Mouse (Mus musculus) thymus, postnatal 0 days (tissue): Measurements from ENCODE around the gene Gm9887. TPM values are rescaled to one million over a fixed set of nuclear protein-coding genes. Genes with fewer than 3 reads are reported as not detected.
A peak's percentile ranks its signal among the peaks of the same experiment; 100 is the strongest.

Source experiments
- DNase-seq: peaks from one replicate; pipeline ENCODE4 v3.0.0-alpha.2; 2015; ENCODE audit warnings: low spot score
- polyA plus RNA-seq: library from polyadenylated mRNA; unstranded; fragments of >200 nt; fragmentation: Nextera tagmentation; extraction: Ambion mirVana; gene quantifications from 2 replicates; pipeline ENCODE4 v1.2.1, GENCODE M21; 2015

The Gm9887 gene
- polyA plus RNA-seq, result 2.4 and 2.9 TPM in 2 replicates

DNA sequence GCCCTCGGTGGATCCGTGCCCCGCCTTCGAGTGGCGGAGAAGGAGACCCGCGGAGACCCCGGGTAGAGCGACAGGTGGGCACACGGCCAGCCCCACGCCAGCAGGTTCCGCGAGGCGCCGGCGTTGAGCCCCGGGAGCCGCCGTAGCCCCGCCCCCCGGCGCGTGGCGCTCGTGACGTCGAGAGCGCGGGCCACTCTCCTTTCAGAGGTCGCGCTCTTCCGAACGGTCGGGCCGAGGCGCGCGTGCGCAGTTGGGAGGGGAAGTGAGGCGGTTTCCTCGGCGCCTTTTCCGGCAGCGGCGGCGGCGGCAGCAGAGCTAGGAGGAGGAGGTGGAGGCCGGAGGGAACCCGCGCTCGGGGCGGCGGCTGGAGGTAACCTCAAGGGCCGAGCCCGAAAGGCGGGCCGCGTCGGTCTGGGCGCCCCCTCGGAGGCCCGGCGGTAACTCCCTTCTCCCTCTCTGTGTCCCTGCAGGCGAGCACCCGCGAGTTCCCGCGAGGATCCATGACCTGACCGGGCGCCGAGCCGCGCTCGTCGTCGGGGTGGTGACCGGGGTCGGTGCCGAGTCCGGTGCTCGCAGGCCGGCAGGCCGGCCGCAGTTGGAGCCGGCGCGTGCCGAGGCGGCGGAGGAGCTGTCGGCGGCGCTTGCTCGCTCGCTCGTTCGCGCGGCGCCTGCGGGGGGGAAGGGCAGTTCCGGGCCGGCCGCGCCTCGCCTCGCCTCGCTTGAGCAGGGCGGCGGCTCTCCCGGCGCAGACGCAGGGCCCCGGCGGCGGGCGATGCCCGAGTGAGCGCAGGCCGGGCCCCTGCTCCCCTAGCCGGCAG, at the start of gene Gm9887, which contains the start of gene Arf6:
Gm9887 (minus strand) TSS at position 605 of the 818 bp plus-strand sequence.
Arf6 (plus strand) TSS at position 297 of the 818 bp plus-strand sequence.
- peak; percentile 98 for DNase-seq

DNA sequence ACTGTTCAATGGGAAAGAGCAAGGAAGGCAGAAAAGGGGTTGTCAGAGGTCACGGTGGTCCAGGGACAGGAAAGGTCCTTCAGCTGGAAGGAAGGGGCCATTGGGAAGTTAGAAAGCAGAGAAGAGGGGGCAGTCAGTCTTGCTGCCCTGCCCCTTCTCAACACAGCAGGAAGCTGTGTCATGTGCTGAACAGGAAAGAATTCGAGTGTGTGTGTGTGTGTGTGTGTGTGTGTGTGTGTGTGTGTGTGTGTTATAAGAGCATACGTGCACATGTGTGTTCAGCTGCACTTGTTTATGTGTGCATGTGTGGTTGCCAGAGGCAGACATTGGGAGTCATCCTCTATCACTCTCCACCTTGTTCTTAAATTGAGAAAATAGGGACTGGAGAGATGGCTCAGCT, 48.5 kb upstream of the Gm9887 start:
- DNase-seq, result no peak

DNA sequence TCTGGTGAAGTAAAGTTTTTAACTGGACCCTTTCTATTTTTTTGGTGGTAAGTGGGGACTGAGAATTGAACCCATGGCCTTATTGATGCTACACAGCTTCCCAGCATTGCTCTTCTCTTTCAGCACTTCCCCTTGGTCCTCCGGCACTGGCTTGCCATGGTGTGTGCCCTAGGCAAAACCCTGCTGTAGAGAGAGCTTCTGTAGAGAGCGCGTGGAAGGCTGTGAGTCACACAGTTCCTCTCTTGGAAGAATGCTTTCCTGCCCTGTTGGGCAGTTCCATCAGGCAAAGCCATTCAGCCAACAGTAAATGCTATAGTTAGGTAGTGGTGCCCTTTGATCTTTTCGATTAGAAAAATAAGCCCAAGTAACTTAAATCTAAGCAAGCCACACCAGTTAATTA, 47.3 kb upstream of the Gm9887 start:
- DNase-seq, result no peak

DNA sequence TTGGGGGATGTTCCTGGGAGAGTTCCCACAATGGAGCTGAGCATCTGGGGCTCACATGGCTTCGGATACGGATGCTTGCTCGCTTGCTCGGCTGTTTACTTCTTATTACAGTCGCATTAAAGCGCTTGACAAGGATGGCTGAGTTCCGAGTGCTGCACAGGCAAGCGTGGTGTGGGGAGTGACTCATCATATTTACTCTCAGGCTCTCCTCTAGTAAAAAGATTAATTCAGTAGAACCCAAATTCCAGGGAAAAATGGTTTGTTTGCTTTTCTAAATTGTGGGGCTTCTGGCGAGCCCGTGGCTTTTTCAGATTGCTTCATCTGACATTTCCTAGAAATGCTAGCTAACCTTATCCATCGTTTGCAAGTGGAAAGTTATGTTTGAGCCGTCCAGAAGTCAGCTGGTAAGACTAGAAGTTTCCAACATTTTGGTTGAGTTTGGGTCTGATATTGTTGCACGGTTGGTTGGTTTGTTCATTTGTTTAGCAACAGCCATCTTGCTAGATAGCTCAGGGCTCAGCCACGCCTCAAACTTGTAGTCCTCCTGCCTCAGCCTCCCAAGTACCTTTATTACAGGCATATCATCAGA, 46.9 kb upstream of the Gm9887 start:
- no peak for DNase-seq

DNA sequence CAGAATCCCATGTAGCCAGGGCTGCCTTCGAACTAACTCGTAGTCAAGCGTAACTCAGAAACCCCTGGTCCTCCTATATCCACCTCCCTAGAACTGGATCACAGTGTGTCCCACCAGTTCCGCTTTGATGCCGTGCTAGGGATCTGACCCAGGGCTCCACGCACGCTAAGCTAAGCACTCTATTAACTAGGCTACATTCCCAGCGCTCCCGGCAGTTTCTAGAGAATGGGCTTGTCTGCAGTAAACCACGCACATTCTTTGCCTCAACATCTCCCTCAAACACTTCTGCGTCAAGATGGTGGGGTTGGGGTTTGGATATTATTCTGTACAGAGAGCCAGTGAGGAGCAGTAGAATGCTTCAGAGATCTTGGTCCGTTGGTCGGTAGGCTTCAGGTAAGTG, 46.3 kb upstream of the Gm9887 start:
- DNase-seq, result no peak

DNA sequence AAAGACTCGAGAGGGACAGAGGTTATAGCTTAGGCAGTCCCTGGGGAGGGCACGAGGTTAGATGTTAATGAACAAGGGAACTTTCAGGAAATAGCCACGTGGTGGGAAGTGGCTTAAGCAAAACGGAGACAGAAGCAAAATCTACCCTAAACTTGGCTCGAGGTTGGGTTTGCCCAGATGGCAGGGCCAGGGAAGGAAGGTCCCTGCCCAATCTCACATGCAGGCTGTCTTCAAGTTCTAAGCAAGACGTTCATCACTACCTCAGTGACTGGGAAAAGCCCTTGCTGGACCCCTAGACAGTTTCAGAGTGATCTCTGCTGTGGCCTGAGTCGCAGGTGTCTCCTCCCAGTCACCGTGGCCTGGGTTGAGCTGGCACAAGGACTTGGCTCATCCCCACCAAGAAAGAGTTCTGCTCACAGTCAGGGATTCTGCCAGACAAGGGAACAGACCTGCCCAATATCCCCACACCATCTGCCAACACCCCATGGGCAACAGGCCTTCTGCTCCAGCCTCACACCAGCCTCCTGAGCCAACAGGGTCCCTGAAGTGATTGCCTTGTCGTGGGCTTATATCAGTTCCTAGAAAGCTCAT, 45.5 kb upstream of the Gm9887 start:
- no peak for DNase-seq

DNA sequence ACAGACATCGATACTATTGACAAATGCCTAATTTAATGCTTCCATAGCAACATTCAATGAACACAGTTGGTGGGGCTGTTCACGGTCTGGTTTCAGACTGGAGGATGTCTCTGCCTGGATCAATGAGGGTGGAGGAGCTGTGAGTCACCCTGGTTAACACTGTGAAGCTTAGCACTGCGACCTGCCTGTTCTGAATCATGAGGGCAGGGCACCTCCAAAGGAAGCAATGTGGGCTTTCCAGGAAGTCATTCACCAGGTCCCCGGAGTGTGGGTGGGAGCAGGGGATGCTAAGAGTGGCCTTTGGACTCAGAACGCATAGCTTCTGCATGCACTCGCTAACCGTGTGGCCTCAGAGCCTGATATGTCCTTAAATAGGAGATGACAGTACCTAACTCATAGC, 44.5 kb upstream of the Gm9887 start:
- no peak for DNase-seq

DNA sequence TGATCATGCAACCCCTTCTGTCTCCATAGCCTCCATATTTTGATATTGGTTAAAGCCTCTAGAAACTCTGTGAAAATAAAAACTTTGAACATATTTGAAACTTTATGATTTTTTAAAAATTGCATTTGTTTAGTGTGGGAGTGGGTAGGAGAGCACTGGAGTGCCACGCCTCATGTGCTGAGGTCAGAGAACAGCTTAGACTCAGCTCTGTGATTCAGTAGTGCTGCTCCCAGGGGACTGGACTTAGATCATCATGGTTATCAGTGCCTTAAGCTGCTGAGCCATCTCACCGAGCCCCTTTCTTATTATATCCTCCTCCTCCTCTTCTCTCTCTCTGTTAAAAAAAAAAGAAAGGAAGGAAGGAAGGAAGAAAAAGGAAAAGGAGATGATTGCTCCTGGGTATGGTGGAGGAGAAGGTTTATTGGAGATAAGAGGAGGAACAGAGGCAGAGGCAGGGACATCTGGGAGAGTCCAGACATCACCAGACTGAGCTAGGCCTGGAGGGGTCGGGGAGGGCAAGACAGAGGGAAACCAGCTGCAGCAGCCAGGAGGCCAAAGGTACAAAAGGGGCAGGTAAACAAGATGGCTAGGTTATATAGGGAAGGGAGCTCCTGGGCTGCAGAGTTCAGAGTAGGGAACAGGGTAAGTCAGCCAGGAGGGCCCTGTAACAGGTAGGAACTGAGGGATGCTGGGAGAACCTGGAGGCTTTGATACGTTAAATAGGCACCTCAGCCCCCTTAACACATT, 42.7 kb upstream of the Gm9887 start:
- no peak for DNase-seq

DNA sequence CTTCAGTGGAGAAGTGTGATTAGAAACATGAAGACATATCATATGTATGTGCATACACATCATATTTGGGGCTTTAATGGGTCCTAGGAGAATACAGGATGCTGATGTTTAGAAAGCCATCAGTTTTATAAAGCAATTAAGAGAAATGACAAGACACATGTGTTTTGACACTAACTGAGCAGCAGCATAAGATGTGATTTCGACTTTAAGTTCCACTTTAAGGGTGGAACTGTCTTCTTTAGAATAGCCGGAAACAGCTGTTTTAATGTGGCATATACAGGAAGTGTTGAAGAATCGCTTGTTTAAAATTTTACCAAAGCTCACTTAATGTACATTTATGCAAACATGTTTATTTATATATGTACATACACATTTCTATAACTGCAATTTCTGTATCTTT, 41.0 kb upstream of the Gm9887 start:
- DNase-seq, result peak; percentile 49

DNA sequence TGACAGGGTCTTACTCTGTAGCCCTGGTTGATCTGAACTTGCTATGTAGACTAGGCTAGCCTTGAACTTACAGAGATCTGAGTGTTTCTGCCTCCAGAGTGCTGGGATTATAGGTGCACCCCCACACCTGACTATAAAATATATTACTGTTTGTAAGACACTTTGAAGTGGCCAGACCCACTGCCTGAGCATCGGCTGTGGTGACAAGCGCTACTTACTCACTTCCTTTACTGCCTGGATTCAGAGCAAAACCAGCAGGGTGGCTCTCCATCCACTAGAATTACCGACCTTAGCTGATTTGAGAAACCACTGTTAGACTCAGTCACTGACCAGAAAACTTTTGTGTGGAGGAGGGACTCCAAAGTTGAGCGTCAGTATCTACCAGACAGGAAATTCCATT, 39.7 kb upstream of the Gm9887 start:
- no peak for DNase-seq

DNA sequence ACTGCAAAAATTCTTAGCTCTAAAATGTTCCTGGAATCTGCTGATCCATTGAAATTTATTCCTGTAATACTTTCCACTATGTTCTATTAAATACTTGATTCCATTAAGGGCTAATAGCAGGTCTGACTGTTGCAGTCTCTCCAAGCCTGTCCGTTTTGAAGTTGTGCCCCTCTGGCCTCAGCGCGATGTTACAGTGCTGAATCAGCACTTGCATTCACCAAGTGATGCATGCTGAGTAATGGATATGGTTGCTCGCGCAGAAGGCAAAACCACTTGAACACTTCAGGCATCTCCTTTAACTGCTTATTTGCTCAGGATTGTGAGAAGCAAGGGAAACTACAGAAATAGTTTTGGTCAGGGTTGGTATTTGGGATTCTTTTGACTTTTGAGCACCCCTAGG, 38.5 kb upstream of the Gm9887 start:
- no peak for DNase-seq

DNA sequence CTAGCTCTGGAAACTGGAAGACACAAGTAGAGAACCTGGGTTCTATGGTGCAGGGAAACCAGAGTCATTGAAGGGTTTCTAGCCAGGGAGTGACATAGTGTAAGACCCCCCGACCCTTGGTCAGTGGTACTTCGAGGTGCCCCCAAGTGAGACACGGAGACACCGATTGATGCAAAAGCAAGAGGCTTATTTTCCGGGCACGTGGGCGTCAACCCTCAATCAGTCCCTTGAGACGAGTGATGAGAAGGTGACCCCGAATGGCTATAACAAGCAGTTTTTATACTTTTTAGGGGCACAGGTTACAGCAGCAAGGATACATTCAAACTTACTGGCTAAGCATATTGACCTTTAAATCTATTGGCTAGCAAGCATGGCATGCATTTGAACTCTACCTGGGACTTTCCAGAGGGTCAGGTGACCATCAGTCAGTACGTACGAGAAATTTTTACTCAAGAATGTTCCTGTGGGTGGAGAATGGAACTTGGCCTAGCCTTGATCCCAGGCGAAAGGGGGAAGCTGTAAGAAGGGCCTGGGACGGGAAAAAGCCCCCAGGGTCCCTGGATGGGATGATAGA, 30.4 kb upstream of the Gm9887 start:
- no peak for DNase-seq

DNA sequence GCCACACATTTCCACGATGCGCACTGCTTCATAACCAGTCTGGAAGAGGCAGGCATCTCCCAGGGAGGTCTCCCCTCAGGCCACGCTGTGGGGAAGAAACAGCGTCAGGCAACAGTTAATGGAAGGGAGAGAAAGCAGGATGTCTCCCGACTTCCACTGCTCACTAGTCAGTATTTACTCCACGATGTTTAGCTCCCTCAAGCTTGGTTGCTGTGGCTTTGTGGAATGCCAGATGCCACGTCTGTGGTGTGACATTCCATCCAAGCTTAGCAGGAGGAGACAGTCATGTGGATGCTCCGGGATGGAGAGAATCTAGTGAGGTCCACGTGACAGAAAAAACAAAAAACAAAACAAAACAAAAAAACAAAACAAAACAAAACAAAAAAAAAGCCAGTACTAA, 29.8 kb upstream of the Gm9887 start:
- no peak for DNase-seq

DNA sequence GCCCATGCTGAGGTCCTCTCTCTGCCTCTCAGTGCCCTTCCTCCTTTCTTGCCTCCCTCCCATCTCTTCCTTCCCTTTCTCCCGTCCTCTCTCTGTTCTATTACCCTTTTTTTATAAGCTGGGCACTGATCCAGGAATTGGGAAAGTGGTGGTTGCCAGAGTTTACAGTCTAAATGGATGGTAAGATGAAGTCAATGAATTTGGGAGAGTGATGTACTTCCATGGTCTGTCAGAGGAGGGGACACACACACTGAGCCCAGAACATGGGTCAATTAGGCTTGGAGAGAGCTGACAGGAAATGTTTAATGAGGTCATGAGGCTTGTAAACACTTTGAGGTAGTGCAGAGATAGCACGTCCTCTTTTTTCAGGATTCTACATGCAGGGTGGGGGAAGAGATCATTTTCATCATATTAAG, 28.6 kb upstream of the Gm9887 start:
- DNase-seq, result no peak

DNA sequence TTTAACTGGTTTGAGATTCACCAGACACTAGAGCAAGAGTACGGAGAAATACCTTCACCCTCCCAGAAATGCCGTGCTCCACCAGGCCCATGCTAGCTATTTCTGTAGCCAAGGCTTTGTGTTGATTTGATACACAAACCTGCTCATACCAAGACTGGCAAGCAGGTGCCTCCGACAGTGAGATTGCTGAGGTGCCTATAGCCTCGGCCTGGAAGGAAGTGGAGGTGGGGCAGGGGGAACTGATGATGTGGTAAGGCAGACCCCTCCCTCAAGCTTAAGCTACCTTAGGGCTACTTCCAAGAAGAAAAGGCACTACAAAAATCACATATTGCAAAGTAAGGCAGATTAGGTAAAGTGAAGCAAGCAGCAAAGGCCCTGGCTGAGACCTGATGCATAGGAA, 28.1 kb upstream of the Gm9887 start:
- no peak for DNase-seq

DNA sequence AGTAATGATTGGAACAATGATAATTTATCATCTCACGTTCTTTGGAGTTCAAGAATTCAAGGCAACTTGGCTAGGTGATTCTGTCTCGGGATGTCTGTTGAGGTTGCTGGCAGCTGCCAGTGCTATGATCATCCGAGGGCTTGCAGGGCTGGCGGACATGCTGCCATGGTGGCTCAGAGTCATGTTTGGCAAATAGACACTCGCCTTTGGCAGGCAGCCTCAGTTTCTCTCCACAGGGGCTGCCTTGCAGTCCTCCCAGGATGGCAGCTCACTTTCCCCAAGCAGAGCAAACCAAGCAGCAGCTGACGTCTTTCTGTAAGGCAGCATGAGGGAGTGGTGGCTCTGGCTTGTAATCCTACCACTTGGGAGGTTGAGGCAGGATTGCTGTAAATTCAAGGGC, 22.2 kb upstream of the Gm9887 start:
- no peak for DNase-seq

DNA sequence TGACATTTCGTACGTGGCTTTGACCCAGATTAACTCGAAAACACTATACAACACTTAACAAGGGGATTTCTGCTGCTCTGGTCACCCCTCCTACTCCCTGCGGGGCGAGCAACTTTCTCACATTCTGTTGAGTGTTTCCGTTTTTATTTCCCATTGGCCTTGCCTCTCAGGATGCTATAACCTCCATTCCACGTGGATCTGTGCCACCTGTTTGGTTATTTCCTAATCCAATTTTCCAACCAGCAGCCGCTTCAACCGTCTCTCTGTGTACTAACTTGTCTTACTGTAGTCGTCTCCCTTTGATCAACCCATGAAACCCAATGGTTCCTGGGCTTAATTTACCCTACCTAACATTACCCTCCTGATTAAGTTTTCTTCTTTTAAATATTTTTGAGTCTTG, 20.8 kb upstream of the Gm9887 start:
- no peak for DNase-seq

DNA sequence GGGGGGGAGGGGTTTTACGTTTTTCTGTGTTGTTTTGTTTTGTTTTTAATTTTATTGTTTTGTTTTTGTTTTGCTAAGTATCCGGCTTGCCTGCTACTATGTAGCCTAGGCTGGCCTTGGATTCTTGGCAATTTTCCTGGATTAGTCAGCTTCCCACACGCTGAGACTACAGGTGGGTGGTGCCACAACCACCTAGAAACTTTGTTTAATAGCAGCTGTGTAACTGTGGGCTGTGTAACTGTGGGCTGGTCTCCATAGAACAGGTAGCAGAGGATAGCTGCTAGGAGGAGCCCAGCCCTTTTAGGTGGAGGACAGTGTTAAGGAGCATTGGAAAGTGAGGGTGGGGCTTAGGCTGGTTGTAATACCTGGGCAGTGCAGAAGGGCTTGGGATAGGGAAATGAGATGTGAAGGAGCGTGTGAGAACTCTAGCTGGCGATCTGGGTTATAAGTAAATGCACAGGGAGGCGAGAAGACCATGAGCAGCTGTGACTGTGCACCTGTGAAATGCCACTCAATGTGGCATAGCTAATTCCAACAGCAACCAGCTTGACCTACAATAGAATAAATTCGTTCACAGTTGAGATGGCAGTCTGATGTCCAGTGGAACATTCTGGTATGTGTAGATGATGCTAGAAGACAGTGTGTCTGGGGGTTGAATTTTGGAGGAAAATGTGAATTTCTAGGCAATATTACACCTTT, 17.9 kb upstream of the Gm9887 start:
- no peak for DNase-seq

DNA sequence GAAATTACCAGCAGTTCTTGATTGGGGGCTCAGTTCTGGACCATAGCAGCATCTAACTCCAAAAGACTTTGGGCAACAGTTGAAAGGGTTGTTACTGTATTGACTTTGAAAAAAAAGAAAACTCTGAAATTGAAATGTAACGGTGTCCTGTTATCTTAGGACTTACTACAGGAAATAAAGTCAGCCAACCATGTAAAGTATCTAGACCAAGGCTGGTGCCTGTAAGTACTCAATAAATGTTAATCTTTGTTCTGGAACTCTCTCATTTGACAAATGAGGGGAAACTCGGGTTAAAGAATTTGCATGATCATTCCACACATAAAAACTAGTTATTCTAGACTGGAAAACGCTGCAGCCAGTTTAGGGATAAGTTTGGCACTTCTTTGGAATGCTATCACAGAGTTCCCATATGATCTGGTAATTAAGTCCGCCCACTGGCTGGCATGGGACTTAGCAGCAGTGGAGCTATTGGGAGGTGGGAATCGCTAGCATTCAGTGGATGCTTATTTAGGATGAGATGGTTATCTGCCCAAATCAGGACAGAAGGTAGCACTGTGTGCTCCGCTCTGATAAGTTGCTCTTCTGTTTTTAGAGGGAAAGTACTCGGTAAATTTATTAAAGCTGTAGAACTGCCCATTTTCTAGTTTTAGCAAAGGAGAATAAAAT, 17.1 kb upstream of the Gm9887 start:
- no peak for DNase-seq

DNA sequence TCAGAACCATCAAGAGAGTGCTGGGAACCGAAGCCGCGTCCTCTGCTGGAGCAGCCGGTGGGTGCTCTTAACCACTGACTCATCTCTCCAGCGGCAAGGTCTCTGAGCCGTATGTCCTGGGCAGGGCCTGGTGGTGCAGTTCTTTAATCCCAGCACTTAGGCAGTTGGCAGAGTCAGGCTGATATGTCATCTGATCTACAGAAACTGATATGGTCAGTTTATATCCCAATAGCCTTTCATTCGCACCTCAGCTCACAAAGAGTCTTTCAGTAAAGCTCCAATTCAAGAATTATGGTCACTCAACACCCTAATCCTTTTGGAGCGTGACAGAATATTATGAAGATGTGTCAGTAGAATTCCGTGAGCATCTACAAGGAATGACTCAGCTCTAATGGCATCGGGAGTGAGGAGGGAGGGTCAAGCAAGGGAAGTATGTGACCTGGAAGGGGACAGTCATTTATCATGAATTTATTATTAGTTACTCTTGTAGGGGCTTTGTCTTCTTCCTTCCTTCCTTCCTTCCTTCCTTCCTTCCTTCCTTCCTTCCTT, 16.1 kb upstream of the Gm9887 start:
- DNase-seq, result no peak
